Mouse (Mus musculus) liver, postnatal 0 days (tissue): Measurements from ENCODE around the gene Muc2. TPM values are rescaled to one million over a fixed set of nuclear protein-coding genes. Genes with fewer than 3 reads are reported as not detected.
"Not testable (repeated sequence)": the region's sequence is repeated elsewhere in the genome, so short reads cannot be mapped to it uniquely, and the experiment has no call there.

Source experiments
- ATAC-seq: fragments of 200-750 bp; cut with Nextera tagmentation; 2 replicates; pipeline ENCODE4 v1.8.0; 2017; ENCODE audit warnings: mild to moderate bottlenecking, moderate library complexity
- DNase-seq: peaks from one replicate; pipeline ENCODE4 v3.0.0-alpha.2; 2016
- H3K27ac ChIP-seq: fragments of 300-500 bp; sonication (generic); 2 replicates; pipeline ENCODE4 v1.5.1; 2014; ENCODE audit warnings: antibody characterized with exemption, moderate library complexity, mild to moderate bottlenecking, low read depth
- H3K27me3 ChIP-seq: fragments of 300-500 bp; sonication (generic); 2 replicates; pipeline ENCODE4 v1.6.1; 2014; ENCODE audit warnings: low read length, control low read depth, mixed read lengths; ENCODE audit not compliant: insufficient read depth
- H3K36me3 ChIP-seq: fragments of 300-500 bp; sonication (generic); replicated peaks from 2 replicates; pipeline ENCODE4 v1.6.1; 2014; ENCODE audit warnings: mild to moderate bottlenecking, control low read depth, low read length, moderate library complexity, mixed read lengths; ENCODE audit not compliant: insufficient read depth
- H3K4me1 ChIP-seq: fragments of 300-500 bp; sonication (generic); 2 replicates; pipeline ENCODE4 v1.6.1; 2014; ENCODE audit warnings: antibody characterized with exemption, mild to moderate bottlenecking, control low read depth; ENCODE audit not compliant: insufficient read depth
- H3K4me2 ChIP-seq: fragments of 300-500 bp; sonication (generic); 2 replicates; pipeline ENCODE4 v1.6.1; 2014; ENCODE audit warnings: low read depth, mild to moderate bottlenecking, low read length, moderate library complexity, mixed read lengths
- H3K4me3 ChIP-seq: fragments of 300-500 bp; sonication (generic); 2 replicates; pipeline ENCODE4 v1.5.1; 2014; ENCODE audit warnings: low read depth, low read length
- H3K9ac ChIP-seq: fragments of 300-500 bp; sonication (generic); replicated peaks from 2 replicates; pipeline ENCODE4 v1.6.1; 2014; ENCODE audit warnings: mild to moderate bottlenecking, moderate library complexity
- H3K9me3 ChIP-seq: fragments of 300-500 bp; sonication (generic); 2 replicates; pipeline ENCODE4 v1.6.1; 2016; ENCODE audit warnings: mild to moderate bottlenecking, control low read depth, low read length, mixed read lengths
- CTCF ChIP-seq: sonication (generic); IDR thresholded peaks from 2 replicates; pipeline ENCODE4 v1.5.1; 2016; ENCODE audit warnings: antibody characterized with exemption, low read depth
- EP300 ChIP-seq: IDR thresholded peaks from 2 replicates; pipeline ENCODE4 v1.6.1; 2016; ENCODE audit warnings: antibody characterized with exemption, low read depth, mild to moderate bottlenecking
- WGBS: fragments of 180-500 bp; shearing (Covaris S2); extraction: QIAGEN DNeasy Blood & Tissue Kit; methylation state at CpG from one replicate; pipeline ENCODE4 v1.1.7; 2014; ENCODE audit not compliant: insufficient replicate concordance; 5-methylcytosine and 5-hydroxymethylcytosine counted together
- polyA plus RNA-seq: library from polyadenylated mRNA; unstranded; fragments of >200 nt; fragmentation: Nextera tagmentation; extraction: Ambion mirVana; gene quantifications from 2 replicates; pipeline ENCODE4 v1.2.1, GENCODE M21; 2015

The Muc2 gene
- polyA plus RNA-seq, 1 experiment from 2014 or later, result 0.12 TPM

DNA sequence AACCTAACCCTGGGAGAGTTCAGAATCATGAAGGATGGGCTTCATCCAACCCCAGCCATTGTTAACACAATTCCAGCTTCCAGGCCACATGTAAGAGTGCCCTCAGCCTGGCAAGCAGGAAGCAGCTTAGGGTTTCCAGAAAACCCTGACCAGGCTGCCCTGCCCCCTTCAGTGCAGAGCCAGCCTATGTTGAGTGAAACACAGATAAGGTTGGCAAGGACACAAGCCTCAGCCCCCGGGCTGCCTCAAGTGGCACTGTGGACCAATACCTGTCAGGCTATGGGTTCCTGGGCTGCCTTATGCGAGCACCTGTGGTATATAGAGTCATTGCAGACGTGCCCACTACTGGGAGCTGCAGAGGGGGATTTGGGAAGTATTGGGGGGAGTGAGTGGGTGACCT is 28.7 kb upstream of the Muc2 start:
- peaks cover 11% of the 10 kb centered on the region for H3K4me1 ChIP-seq
- no peaks in the 10 kb centered on the region for H3K27me3 ChIP-seq
- H3K4me3 ChIP-seq, result no peak overlapping the region
- no peaks in the 10 kb centered on the region for H3K36me3 ChIP-seq
- H3K9me3 ChIP-seq, result no peaks in the 10 kb centered on the region
- DNase-seq, result no peak
- no peak overlapping the region for H3K9ac ChIP-seq
- no peak for TF ChIP-seq CTCF
- 61% methylated on average over 3 of the region's 3 CpGs for WGBS
- H3K4me2 ChIP-seq, result no peak overlapping the region
- no peak for ATAC-seq
- no peak overlapping the region for H3K27ac ChIP-seq

DNA sequence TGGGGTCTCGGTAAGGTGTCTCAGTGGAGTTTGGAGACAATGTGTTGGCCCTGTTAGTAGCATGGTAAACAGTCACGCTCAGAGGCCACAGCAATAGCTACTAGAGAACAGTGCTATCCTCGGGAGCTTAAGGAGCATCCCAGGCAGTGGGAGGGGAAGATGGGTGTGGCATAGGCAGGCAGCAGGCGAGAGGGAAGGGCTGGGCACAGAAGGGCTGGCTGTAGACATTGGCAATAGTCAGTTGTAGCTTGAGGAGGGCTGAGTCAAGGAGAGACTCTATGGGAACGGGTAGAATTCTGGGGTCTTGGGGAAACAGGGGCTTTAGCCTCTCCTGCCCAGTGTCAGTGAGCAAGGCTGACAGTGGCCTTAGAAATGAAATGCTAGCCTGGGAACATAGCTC is 27.9 kb upstream of the Muc2 start:
- Histone ChIP-seq H3K4me3 (no peak overlapping the region), H3K27ac (no peak overlapping the region), H3K4me2 (no peak overlapping the region), H3K36me3 (no peaks in the 10 kb centered on the region), H3K27me3 (no peaks in the 10 kb centered on the region), H3K4me1 (peaks cover 11% of the 10 kb centered on the region), H3K9me3 (no peaks in the 10 kb centered on the region), H3K9ac (no peak overlapping the region)
- 58% methylated on average over 5 of the region's 5 CpGs for WGBS
- DNase-seq (no peak), ATAC-seq (no peak)
- no peak for TF ChIP-seq CTCF
- TF ChIP-seq EP300, result no peak

DNA sequence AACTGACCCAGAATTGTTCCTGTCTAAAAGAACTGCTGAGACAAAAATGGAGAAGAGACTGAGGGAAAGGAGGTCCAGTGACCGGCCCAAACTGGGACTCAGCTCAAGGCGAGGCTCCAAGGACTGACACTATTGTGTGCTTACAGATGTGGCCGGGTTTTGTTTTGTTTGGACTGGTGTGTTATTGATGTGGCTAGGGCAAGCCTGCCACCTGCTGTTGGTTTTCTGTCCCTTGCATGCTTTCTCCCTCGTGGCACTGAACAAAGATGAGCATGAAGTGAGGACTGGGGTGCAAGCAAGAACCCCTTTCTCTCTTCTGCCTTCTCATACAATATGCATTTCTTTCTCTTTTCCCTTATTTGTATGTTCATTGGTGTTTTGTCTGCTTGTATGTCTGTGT is 23.9 kb upstream of the Muc2 start:
- TF ChIP-seq CTCF (peak; percentile 86), EP300 (no peak)
- no peaks in the 10 kb centered on the region for H3K36me3 ChIP-seq
- H3K4me2 ChIP-seq, result no peak overlapping the region
- H3K27me3 ChIP-seq, result no peaks in the 10 kb centered on the region
- no peaks in the 10 kb centered on the region for H3K9me3 ChIP-seq
- 20% methylated on average over 4 of the region's 4 CpGs for WGBS
- peak; percentile 68 for DNase-seq
- H3K27ac ChIP-seq, result no peak overlapping the region
- H3K4me3 ChIP-seq, result no peak overlapping the region
- H3K4me1 ChIP-seq, result no peaks in the 10 kb centered on the region; the same call in 1 of the 2 replicates
- no peak for ATAC-seq
- H3K9ac ChIP-seq, result no peak overlapping the region

DNA sequence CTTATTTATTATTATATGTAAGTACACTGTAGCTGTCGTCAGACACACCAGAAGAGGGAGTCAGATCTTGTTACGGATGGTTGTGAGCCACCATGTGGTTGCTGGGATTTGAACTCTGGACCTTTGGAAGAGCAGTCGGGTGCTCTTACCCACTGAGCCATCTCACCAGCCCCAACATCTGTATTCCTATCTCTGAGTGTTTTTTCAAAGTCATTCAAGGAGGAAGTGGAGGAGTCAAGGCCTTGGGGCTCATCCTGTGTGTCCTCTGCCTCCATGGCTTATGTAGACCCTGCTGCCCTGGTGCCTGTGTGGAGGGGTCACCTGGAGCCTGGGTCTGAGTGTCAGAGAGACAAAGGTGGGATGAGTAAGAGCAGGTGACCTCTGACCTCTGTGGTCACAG is 21.0 kb upstream of the Muc2 start:
- H3K9me3 ChIP-seq, H3K27me3 ChIP-seq, H3K4me2 ChIP-seq, ATAC-seq, H3K36me3 ChIP-seq, H3K9ac ChIP-seq, DNase-seq, H3K4me3 ChIP-seq, H3K27ac ChIP-seq, H3K4me1 ChIP-seq: not testable (repeated sequence)
- WGBS, result 66% methylated on average over 3 of the region's 3 CpGs

DNA sequence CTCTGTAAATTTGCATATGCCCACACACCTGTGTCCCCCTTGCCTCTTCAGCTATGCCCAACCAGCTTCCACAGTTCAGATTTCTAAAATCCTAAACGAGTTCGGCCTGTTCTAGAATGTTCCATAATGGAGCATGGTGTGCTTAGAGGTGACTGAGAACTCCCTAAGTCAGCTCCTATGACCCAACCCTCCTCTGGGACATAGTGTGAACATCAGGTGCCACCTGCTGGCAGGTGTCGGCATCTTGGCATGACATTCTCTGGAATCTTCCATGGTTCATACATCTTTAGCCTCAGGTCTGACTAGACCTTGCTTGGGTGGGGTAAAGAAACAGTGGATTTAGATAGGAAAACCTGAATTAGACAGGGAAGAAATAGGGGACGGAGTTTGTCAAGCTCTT is 19.1 kb upstream of the Muc2 start:
- Histone ChIP-seq H3K27ac (no peak overlapping the region), H3K36me3 (no peaks in the 10 kb centered on the region), H3K4me3 (no peak overlapping the region), H3K9me3 (no peaks in the 10 kb centered on the region), H3K9ac (no peak overlapping the region), H3K27me3 (no peaks in the 10 kb centered on the region), H3K4me1 (no peaks in the 10 kb centered on the region), H3K4me2 (no peak overlapping the region)
- DNase-seq (peak; percentile 67), ATAC-seq (peak; percentile 58)
- 63% methylated on average over 4 of the region's 4 CpGs for WGBS
- TF ChIP-seq CTCF, result peak; percentile 81
- TF ChIP-seq EP300, result no peak

DNA sequence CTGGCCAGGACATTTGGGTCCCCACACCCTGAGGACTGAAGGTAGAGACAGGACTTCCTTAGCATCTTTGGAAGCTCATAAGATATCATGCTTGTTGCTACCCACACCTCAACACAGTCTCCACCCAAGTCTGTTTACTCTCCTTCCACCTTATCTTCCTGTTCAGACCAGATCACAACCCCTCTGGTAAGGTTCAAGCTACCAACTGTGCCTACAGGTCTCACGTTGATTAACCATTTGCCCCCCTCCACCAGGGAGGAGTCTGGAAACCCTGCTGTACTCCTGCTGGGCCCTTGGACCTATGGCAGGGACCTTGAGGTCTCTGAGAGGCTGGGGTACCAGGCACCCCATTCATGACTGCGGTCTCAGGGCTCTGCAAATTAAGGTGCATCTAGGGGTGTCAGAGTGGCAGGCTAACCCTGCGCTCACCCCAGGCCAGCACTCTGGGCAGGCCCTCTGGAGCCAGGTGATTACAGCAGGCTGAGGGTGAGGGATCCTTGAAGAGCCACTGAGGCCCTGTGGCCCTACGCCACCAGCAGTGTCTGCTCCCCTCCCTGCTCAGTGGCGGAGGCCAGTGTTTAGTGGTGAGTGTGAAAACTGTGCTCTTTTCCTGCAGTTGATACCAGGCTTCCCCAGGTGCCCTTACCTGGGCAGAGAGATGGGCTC is 18.4 kb upstream of the Muc2 start:
- H3K9ac ChIP-seq, result no peak overlapping the region
- no peaks in the 10 kb centered on the region for H3K4me1 ChIP-seq
- H3K4me2 ChIP-seq, result peak overlapping the region; percentile 27; the same call in 1 of the 2 replicates
- H3K4me3 ChIP-seq, result no peak overlapping the region
- TF ChIP-seq CTCF (no peak), EP300 (peak; percentile 39; the same call in 1 of the 2 replicates)
- no peaks in the 10 kb centered on the region for H3K36me3 ChIP-seq
- peak; percentile 87 for ATAC-seq
- WGBS, result 63% methylated on average over 5 of the region's 5 CpGs
- H3K27me3 ChIP-seq, result no peaks in the 10 kb centered on the region
- no peak overlapping the region; the same call in 1 of the 2 replicates for H3K27ac ChIP-seq
- DNase-seq, result no peak
- H3K9me3 ChIP-seq, result no peaks in the 10 kb centered on the region

DNA sequence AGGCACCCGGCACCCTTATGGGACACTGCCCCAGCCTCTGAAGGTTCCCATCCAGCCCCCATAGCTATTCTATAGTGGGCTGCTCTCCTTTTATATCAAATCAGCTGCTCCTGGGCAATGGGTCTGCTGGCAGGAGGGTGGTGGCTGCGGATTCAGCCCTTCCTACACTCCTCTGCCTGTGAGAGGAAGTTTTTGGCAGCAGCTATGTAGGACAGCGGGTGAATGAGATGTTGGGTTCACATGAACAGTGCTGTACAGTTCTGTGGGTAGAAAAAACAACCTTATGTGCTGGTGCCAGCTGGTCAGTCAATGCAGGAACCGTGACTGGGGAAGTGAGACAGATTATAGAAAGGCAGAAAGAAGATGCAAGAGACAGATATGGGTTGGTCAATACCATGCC is 11.2 kb upstream of the Muc2 start:
- ATAC-seq (no peak), DNase-seq (no peak)
- H3K4me3 ChIP-seq, result no peak overlapping the region
- H3K9ac ChIP-seq, result no peak overlapping the region
- TF ChIP-seq CTCF, result no peak
- TF ChIP-seq EP300, result no peak
- no peaks in the 10 kb centered on the region for H3K27me3 ChIP-seq
- H3K9me3 ChIP-seq, result no peaks in the 10 kb centered on the region
- no peaks in the 10 kb centered on the region for H3K36me3 ChIP-seq
- no peak overlapping the region for H3K4me2 ChIP-seq
- 54% methylated on average over 4 of the region's 4 CpGs for WGBS
- H3K27ac ChIP-seq, result no peak overlapping the region
- no peaks in the 10 kb centered on the region for H3K4me1 ChIP-seq
